Mouse (Mus musculus): ENCODE measurements around the gene Xpnpep3.
"Not testable (repeated sequence)": the region's sequence is repeated elsewhere in the genome, so short reads cannot be mapped to it uniquely, and the experiment has no call there.

DNA sequence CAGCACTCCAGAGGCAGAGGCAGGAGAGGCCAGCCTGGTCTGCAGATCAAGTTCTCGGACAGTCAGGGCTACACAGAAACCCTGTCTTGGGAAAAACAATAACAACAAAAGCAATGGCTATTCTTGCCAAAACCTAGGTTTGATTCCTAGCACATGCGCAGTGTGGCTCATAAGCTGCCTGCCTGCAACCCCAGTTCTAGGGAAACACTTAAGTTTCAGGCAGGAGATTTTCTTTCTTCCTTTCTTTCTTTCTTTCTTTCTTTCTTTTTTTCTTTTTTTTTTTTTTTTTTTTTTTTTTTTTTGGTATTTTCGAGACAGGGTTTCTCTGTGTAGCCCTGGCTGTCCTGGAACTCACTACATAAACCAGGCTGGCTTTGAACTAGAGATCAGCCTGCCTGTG is 80.3 kb downstream of the Xpnpep3 start:
- not testable (repeated sequence) for TF ChIP-seq CTCF (IDR thresholded peaks at IDR 0.05; ENCODE audit: low read depth); EP300 (optimal IDR thresholded peaks at IDR 0.05)
